Mouse (Mus musculus): ENCODE measurements at regions not wholly inside any gene's neighbourhood (a gene's known extent, or its start where the extent isn't known, plus 50 kb on each side); places are given as distances from the start of the nearest gene placed in this dataset.

GRCm38 (mm10) chr8:103467536-103468160, 633.8 kb upstream of the Cdh5 start:
- ATAC-seq: peak; percentile 40; the same call in 1 of the 2 replicates

GRCm38 (mm10) chr8:103469049-103469448, 632.4 kb upstream of the Cdh5 start:
- H3K4me2 ChIP-seq (ENCODE audit: low read length): no peak overlapping the region
- no peak overlapping the region for H3K4me3 ChIP-seq (ENCODE audit: low read length)
- 77% methylated on average over 1 of the region's 1 CpGs for WGBS
- H3K36me3 ChIP-seq (ENCODE audit: control insufficient read depth, insufficient read depth, low read length): no peaks in the 10 kb centered on the region
- H3K9ac ChIP-seq (ENCODE audit: low read depth, low read length): no peak overlapping the region
- ATAC-seq: no peak
- peaks cover 2% of the 10 kb centered on the region; the same call in 1 of the 2 replicates for H3K4me1 ChIP-seq (ENCODE audit: control insufficient read depth, insufficient read depth, low read depth, low read length)
- H3K27me3 ChIP-seq (replicated peaks; ENCODE audit: control insufficient read depth, insufficient read depth, low read length): no peaks in the 10 kb centered on the region
- no peaks in the 10 kb centered on the region for H3K9me3 ChIP-seq (ENCODE audit: control insufficient read depth, low read length)
- no peak overlapping the region for H3K27ac ChIP-seq (ENCODE audit: low read depth, low read length)

More at GRCm38 (mm10) chr8:103467536-103468160, 633.8 kb upstream of the Cdh5 start:
- no peak overlapping the region for H3K4me3 ChIP-seq (ENCODE audit: low read length)
- H3K9ac ChIP-seq (ENCODE audit: low read depth, low read length): no peak overlapping the region
- no peak overlapping the region for H3K4me2 ChIP-seq (ENCODE audit: low read length)
- no peaks in the 10 kb centered on the region for H3K9me3 ChIP-seq (ENCODE audit: control insufficient read depth, low read length)
- WGBS: 51% methylated on average over 6 of the region's 6 CpGs
- H3K27me3 ChIP-seq (replicated peaks; ENCODE audit: control insufficient read depth, insufficient read depth, low read length): no peaks in the 10 kb centered on the region
- H3K27ac ChIP-seq (ENCODE audit: low read depth, low read length): no peak overlapping the region
- H3K36me3 ChIP-seq (ENCODE audit: control insufficient read depth, insufficient read depth, low read length): no peaks in the 10 kb centered on the region
- peaks cover 2% of the 10 kb centered on the region; the same call in 1 of the 2 replicates for H3K4me1 ChIP-seq (ENCODE audit: control insufficient read depth, insufficient read depth, low read depth, low read length)

- Histone ChIP-seq H3K4me2 (ENCODE audit: low read length) (no peak overlapping the region), H3K4me1 (ENCODE audit: control insufficient read depth, insufficient read depth, low read depth, low read length) (peaks cover 2% of the 10 kb centered on the region; the same call in 1 of the 2 replicates), H3K36me3 (ENCODE audit: control insufficient read depth, insufficient read depth, low read length) (no peaks in the 10 kb centered on the region), H3K9ac (ENCODE audit: low read depth, low read length) (no peak overlapping the region), H3K27ac (ENCODE audit: low read depth, low read length) (no peak overlapping the region), H3K9me3 (ENCODE audit: control insufficient read depth, low read length) (no peaks in the 10 kb centered on the region), H3K4me3 (ENCODE audit: low read length) (no peak overlapping the region), H3K27me3 (replicated peaks; ENCODE audit: control insufficient read depth, insufficient read depth, low read length) (no peaks in the 10 kb centered on the region)
- WGBS: 49% methylated on average over 4 of the region's 4 CpGs
- ATAC-seq: no peak
These were observed 631.1 kb upstream of the Cdh5 start for GRCm38 (mm10) chr8:103470316-103470715.

GRCm38 (mm10) chr8:103475816-103476797, 625.3 kb upstream of the Cdh5 start:
- no peak overlapping the region for H3K27ac ChIP-seq (ENCODE audit: low read depth, low read length)
- peak; percentile 37; the same call in 1 of the 2 replicates for ATAC-seq
- no peak overlapping the region for H3K4me2 ChIP-seq (ENCODE audit: low read length)
- H3K27me3 ChIP-seq (replicated peaks; ENCODE audit: control insufficient read depth, insufficient read depth, low read length): no peaks in the 10 kb centered on the region
- no peaks in the 10 kb centered on the region for H3K4me1 ChIP-seq (ENCODE audit: control insufficient read depth, insufficient read depth, low read depth, low read length)
- no peaks in the 10 kb centered on the region for H3K36me3 ChIP-seq (ENCODE audit: control insufficient read depth, insufficient read depth, low read length)
- H3K9me3 ChIP-seq (ENCODE audit: control insufficient read depth, low read length): no peaks in the 10 kb centered on the region
- H3K9ac ChIP-seq (ENCODE audit: low read depth, low read length): no peak overlapping the region
- 60% methylated on average over 12 of the region's 12 CpGs for WGBS
- H3K4me3 ChIP-seq (ENCODE audit: low read length): no peak overlapping the region

- H3K4me2 ChIP-seq (ENCODE audit: low read length): no peak overlapping the region
- H3K4me3 ChIP-seq (ENCODE audit: low read length): no peak overlapping the region
- H3K9me3 ChIP-seq (ENCODE audit: control insufficient read depth, low read length): no peaks in the 10 kb centered on the region
- 0 out of 2 replicates have a peak, but pooled peaks cover 5% of the 10 kb centered on the region for H3K4me1 ChIP-seq (ENCODE audit: control insufficient read depth, insufficient read depth, low read depth, low read length)
- no peaks in the 10 kb centered on the region for H3K36me3 ChIP-seq (ENCODE audit: control insufficient read depth, insufficient read depth, low read length)
- WGBS: 29% methylated on average over 6 of the region's 6 CpGs
- no peak overlapping the region for H3K27ac ChIP-seq (ENCODE audit: low read depth, low read length)
- ATAC-seq: peak; percentile 50
- no peaks in the 10 kb centered on the region for H3K27me3 ChIP-seq (replicated peaks; ENCODE audit: control insufficient read depth, insufficient read depth, low read length)
- H3K9ac ChIP-seq (ENCODE audit: low read depth, low read length): no peak overlapping the region
These were observed 619.2 kb upstream of the Cdh5 start for GRCm38 (mm10) chr8:103482033-103482720.

GRCm38 (mm10) chr8:103485441-103485840, 616.0 kb upstream of the Cdh5 start:
- H3K27me3 ChIP-seq (replicated peaks; ENCODE audit: control insufficient read depth, insufficient read depth, low read length): no peaks in the 10 kb centered on the region
- no peaks in the 10 kb centered on the region for H3K36me3 ChIP-seq (ENCODE audit: control insufficient read depth, insufficient read depth, low read length)
- H3K9ac ChIP-seq (ENCODE audit: low read depth, low read length): no peak overlapping the region
- H3K27ac ChIP-seq (ENCODE audit: low read depth, low read length): no peak overlapping the region
- no peaks in the 10 kb centered on the region for H3K9me3 ChIP-seq (ENCODE audit: control insufficient read depth, low read length)
- H3K4me2 ChIP-seq (ENCODE audit: low read length): no peak overlapping the region
- H3K4me1 ChIP-seq (ENCODE audit: control insufficient read depth, insufficient read depth, low read depth, low read length): 0 out of 2 replicates have a peak, but pooled peaks cover 5% of the 10 kb centered on the region
- ATAC-seq: no peak
- H3K4me3 ChIP-seq (ENCODE audit: low read length): no peak overlapping the region
- WGBS: 76% methylated on average over 5 of the region's 5 CpGs

GRCm38 (mm10) chr8:103489411-103489810, 612.0 kb upstream of the Cdh5 start:
- Histone ChIP-seq H3K9ac (ENCODE audit: low read depth, low read length) (no peak overlapping the region), H3K36me3 (ENCODE audit: control insufficient read depth, insufficient read depth, low read length) (no peaks in the 10 kb centered on the region), H3K4me2 (ENCODE audit: low read length) (no peak overlapping the region), H3K27me3 (replicated peaks; ENCODE audit: control insufficient read depth, insufficient read depth, low read length) (no peaks in the 10 kb centered on the region), H3K27ac (ENCODE audit: low read depth, low read length) (no peak overlapping the region), H3K4me1 (ENCODE audit: control insufficient read depth, insufficient read depth, low read depth, low read length) (no peaks in the 10 kb centered on the region), H3K9me3 (ENCODE audit: control insufficient read depth, low read length) (no peaks in the 10 kb centered on the region), H3K4me3 (ENCODE audit: low read length) (no peak overlapping the region)
- WGBS: 87% methylated on average over 3 of the region's 3 CpGs
- ATAC-seq: no peak

GRCm38 (mm10) chr8:103492914-103493517, 608.4 kb upstream of the Cdh5 start:
- Histone ChIP-seq H3K4me3 (ENCODE audit: low read length) (no peak overlapping the region), H3K27me3 (replicated peaks; ENCODE audit: control insufficient read depth, insufficient read depth, low read length) (no peaks in the 10 kb centered on the region), H3K36me3 (ENCODE audit: control insufficient read depth, insufficient read depth, low read length) (no peaks in the 10 kb centered on the region), H3K4me2 (ENCODE audit: low read length) (no peak overlapping the region), H3K4me1 (ENCODE audit: control insufficient read depth, insufficient read depth, low read depth, low read length) (no peaks in the 10 kb centered on the region), H3K9me3 (ENCODE audit: control insufficient read depth, low read length) (no peaks in the 10 kb centered on the region), H3K27ac (ENCODE audit: low read depth, low read length) (no peak overlapping the region), H3K9ac (ENCODE audit: low read depth, low read length) (no peak overlapping the region)
- ATAC-seq: no peak
- whole genome bisulfite sequencing: 83% methylated on average over 7 of the region's 7 CpGs

All from hindbrain, embryonic 16.5 days (tissue).